Mouse (Mus musculus) ES-E14 (cell line): ENCODE results near the gene BC055324.

Experiments
- CHD2 ChIP-seq: IDR thresholded peaks from 2 replicates; pipeline ENCODE4 v1.6.1; 2014; ENCODE audit warnings: mild to moderate bottlenecking, low read depth, low read length, inconsistent platforms
- HCFC1 ChIP-seq: IDR thresholded peaks from 2 replicates; pipeline ENCODE4 v1.6.1; 2012; ENCODE audit warnings: low read length, inconsistent platforms, borderline replicate concordance; ENCODE audit not compliant: insufficient read depth
- MAFK ChIP-seq: IDR thresholded peaks from 2 replicates; pipeline ENCODE4 v1.6.1; 2014; ENCODE audit warnings: mild to moderate bottlenecking, low read depth, low read length, inconsistent platforms; ENCODE audit not compliant: insufficient read depth
- ZNF384 ChIP-seq: IDR thresholded peaks from 2 replicates; pipeline ENCODE4 v1.6.1; 2012; ENCODE audit warnings: low read depth, low read length, inconsistent platforms

DNA sequence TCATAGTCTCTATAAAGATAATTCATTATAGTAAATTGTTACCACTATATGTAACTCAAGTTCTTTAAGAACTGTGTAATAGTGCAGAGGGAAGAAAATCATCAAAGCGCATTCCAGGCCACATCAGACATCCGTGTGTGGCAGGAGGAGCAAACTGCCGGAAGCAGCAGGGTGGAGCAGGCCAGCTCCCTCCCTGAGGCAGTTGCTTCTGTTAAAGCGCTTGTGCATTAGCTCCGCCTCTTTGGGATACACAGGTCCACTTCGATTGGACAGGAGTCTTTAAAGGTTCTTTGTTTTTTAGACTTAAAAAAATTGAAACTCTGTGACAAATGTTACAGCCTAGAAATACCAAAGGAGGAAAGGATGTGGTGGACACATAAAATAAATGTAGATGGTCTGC, 52.5 kb downstream of the BC055324 start:
- TF ChIP-seq CHD2 (no peak), MAFK (no peak), ZNF384 (no peak), HCFC1 (no peak)
